Mouse (Mus musculus) cortical plate, adult 2 months (tissue): ENCODE measurements around the gene Medag.

Experiments
- CTCF ChIP-seq: fragments of 200-500 bp; IDR thresholded peaks from 2 replicates; pipeline ENCODE4 v1.5.1; 2011; ENCODE audit warnings: mild to moderate bottlenecking, control low read depth, low read length; ENCODE audit not compliant: insufficient read depth; ENCODE audit errors: extremely low read depth
- POLR2A ChIP-seq: fragments of 200-500 bp; IDR thresholded peaks from 2 replicates; pipeline ENCODE4 v1.6.1; 2011; ENCODE audit warnings: mild to moderate bottlenecking, low read length, control low read depth; ENCODE audit not compliant: insufficient read depth; ENCODE audit errors: extremely low read depth

GRCm38 (mm10) chr5:149403386-149403785 lies 8.2 kb upstream of the Medag start:
- TF ChIP-seq POLR2A: no peak
- no peak for TF ChIP-seq CTCF
